Mouse (Mus musculus) spleen, adult 2 months (tissue): Measurements from ENCODE around the gene Inpp5e. TPM values are rescaled to one million over a fixed set of nuclear protein-coding genes. Genes with fewer than 3 reads are reported as not detected.

Experiments
- DNase-seq, 2 experiments: peaks; one replicate each; pipeline versions ENCODE4 v3.0.0 to v3.0.0-alpha.2; 2012 to 2021; ENCODE audit warnings: low spot score in 2 of 2, low read depth in 1 of 2
- H3K27ac ChIP-seq: fragments of 200-500 bp; 2 replicates; pipeline ENCODE4 v1.5.1; 2012; ENCODE audit warnings: low read length, inconsistent platforms; ENCODE audit not compliant: insufficient read depth
- H3K27me3 ChIP-seq: fragments of 200-500 bp; 2 replicates; pipeline ENCODE4 v1.6.1; 2012; ENCODE audit warnings: mild to moderate bottlenecking, moderate library complexity, low read length, inconsistent platforms; ENCODE audit not compliant: control insufficient read depth, insufficient read depth
- H3K36me3 ChIP-seq: fragments of 200-500 bp; 2 replicates; pipeline ENCODE4 v1.6.1; 2012; ENCODE audit warnings: mild to moderate bottlenecking, low read length, inconsistent platforms; ENCODE audit not compliant: control insufficient read depth, insufficient read depth
- H3K4me1 ChIP-seq: fragments of 200-500 bp; 2 replicates; pipeline ENCODE4 v1.6.1; 2011; ENCODE audit warnings: inconsistent platforms; ENCODE audit not compliant: control insufficient read depth, insufficient read depth, insufficient read length
- H3K4me3 ChIP-seq: fragments of 200-500 bp; 2 replicates; pipeline ENCODE4 v1.5.1; 2011; ENCODE audit warnings: mild to moderate bottlenecking, inconsistent platforms; ENCODE audit not compliant: insufficient read depth, insufficient read length; ENCODE audit errors: extremely low read depth
- CTCF ChIP-seq: fragments of 200-500 bp; IDR thresholded peaks from 2 replicates; pipeline ENCODE4 v1.5.1; 2011; ENCODE audit warnings: mild to moderate bottlenecking, inconsistent platforms; ENCODE audit not compliant: insufficient read depth, insufficient read length, insufficient replicate concordance; ENCODE audit errors: extremely low read depth
- POLR2A ChIP-seq: fragments of 200-500 bp; IDR thresholded peaks from 2 replicates; pipeline ENCODE4 v1.6.1; 2011; ENCODE audit warnings: low read depth, low read length, inconsistent platforms
- WGBS: fragments of 180-500 bp; shearing (Covaris S2); methylation state at CpG from one replicate; pipeline ENCODE4 v1.1.7; 2018; 5-methylcytosine and 5-hydroxymethylcytosine counted together
- polyA plus RNA-seq: library from polyadenylated mRNA; depleted of rRNA; stranded (reverse); fragments of >200 nt; gene quantifications from 2 replicates; pipeline ENCODE4 v1.2.3, GENCODE M21; 2012

The Inpp5e gene
- polyA plus RNA-seq, 1 experiment = 22.8 TPM

GRCm38 (mm10) chr2:26357484-26357883 lies 51.5 kb downstream of the Inpp5e start:
- no peak overlapping the region for H3K4me3 ChIP-seq
- H3K27me3 ChIP-seq = no peaks in the 10 kb centered on the region
- no peak for TF ChIP-seq CTCF
- no peak for TF ChIP-seq POLR2A
- no peak overlapping the region for H3K27ac ChIP-seq
- peaks cover 3% of the 10 kb centered on the region for H3K4me1 ChIP-seq
- DNase-seq = no peak
- H3K36me3 ChIP-seq = no peaks in the 10 kb centered on the region
- 85% methylated on average over 15 of the region's 15 CpGs for WGBS

- TF ChIP-seq CTCF (no peak), POLR2A (no peak)
- no peaks in the 10 kb centered on the region for H3K36me3 ChIP-seq
- H3K27me3 ChIP-seq = no peaks in the 10 kb centered on the region
- DNase-seq = no peak
- no peak overlapping the region for H3K4me3 ChIP-seq
- peaks cover 4% of the 10 kb centered on the region for H3K4me1 ChIP-seq
- WGBS = 71% methylated on average over 7 of the region's 7 CpGs
- H3K27ac ChIP-seq = no peak overlapping the region
Measured at GRCm38 (mm10) chr2:26356678-26357077, 52.3 kb downstream of the Inpp5e start.

GRCm38 (mm10) chr2:26356231-26356630 lies 52.8 kb downstream of the Inpp5e start:
- Histone ChIP-seq H3K4me3 (no peak overlapping the region), H3K27ac (no peak overlapping the region), H3K36me3 (no peaks in the 10 kb centered on the region), H3K4me1 (peaks cover 6% of the 10 kb centered on the region), H3K27me3 (no peaks in the 10 kb centered on the region)
- 77% methylated on average over 4 of the region's 4 CpGs for WGBS
- TF ChIP-seq POLR2A = no peak
- no peak for TF ChIP-seq CTCF
- DNase-seq = no peak

GRCm38 (mm10) chr2:26354401-26354800 lies 54.6 kb downstream of the Inpp5e start:
- Histone ChIP-seq H3K27ac (no peak overlapping the region), H3K4me3 (no peak overlapping the region), H3K36me3 (peaks cover 1% of the 10 kb centered on the region; the same call in 1 of the 2 replicates), H3K27me3 (no peaks in the 10 kb centered on the region), H3K4me1 (peaks cover 12% of the 10 kb centered on the region)
- TF ChIP-seq POLR2A (no peak), CTCF (no peak)
- 94% methylated on average over 4 of the region's 4 CpGs for WGBS
- DNase-seq = no peak

- H3K27me3 ChIP-seq = no peaks in the 10 kb centered on the region
- H3K4me1 ChIP-seq = peaks cover 12% of the 10 kb centered on the region
- no peak overlapping the region for H3K27ac ChIP-seq
- no peak for TF ChIP-seq CTCF
- TF ChIP-seq POLR2A = no peak
- H3K36me3 ChIP-seq = peaks cover 3% of the 10 kb centered on the region; the same call in 1 of the 2 replicates
- no peak overlapping the region for H3K4me3 ChIP-seq
- WGBS = 80% methylated on average over 11 of the region's 11 CpGs
- DNase-seq = no peak
Measured at GRCm38 (mm10) chr2:26353066-26353980, 55.7 kb downstream of the Inpp5e start.

- TF ChIP-seq CTCF (no peak), POLR2A (no peak)
- no peak for DNase-seq
- peaks cover 3% of the 10 kb centered on the region; the same call in 1 of the 2 replicates for H3K36me3 ChIP-seq
- peak overlapping the region; percentile 56 for H3K27ac ChIP-seq
- peak overlapping the region; percentile 89 for H3K4me3 ChIP-seq
- 5% methylated on average over 36 of the region's 36 CpGs for WGBS
- no peaks in the 10 kb centered on the region for H3K27me3 ChIP-seq
- H3K4me1 ChIP-seq = peaks cover 12% of the 10 kb centered on the region
Measured at GRCm38 (mm10) chr2:26352291-26352910, 56.6 kb downstream of the Inpp5e start.
